Mouse (Mus musculus) heart, embryonic 11.5 days (tissue): ENCODE data around the gene Padi6. TPM values are rescaled to one million over a fixed set of nuclear protein-coding genes. Genes with fewer than 3 reads are reported as not detected.

Experiments
- ATAC-seq: fragments of 200-750 bp; cut with Nextera tagmentation; replicated peaks from 2 replicates; pipeline ENCODE4 v1.8.0; 2017; ENCODE audit warnings: moderate library complexity; ENCODE audit not compliant: insufficient number of reproducible peaks, low FRiP score, low TSS enrichment
- H3K27ac ChIP-seq: fragments of 300-500 bp; sonication (generic); 2 replicates; pipeline ENCODE4 v1.5.1; 2014; ENCODE audit warnings: mild to moderate bottlenecking, low read depth, low read length
- H3K27me3 ChIP-seq: fragments of 300-500 bp; sonication (generic); 2 replicates; pipeline ENCODE4 v1.6.1; 2014; ENCODE audit warnings: mild to moderate bottlenecking, low read length, mixed read lengths; ENCODE audit not compliant: control insufficient read depth, insufficient read depth
- H3K36me3 ChIP-seq: fragments of 300-500 bp; sonication (generic); 2 replicates; pipeline ENCODE4 v1.6.1; 2014; ENCODE audit warnings: mild to moderate bottlenecking, low read length, moderate library complexity, mixed read lengths; ENCODE audit not compliant: control insufficient read depth, insufficient read depth
- H3K4me1 ChIP-seq: fragments of 300-500 bp; sonication (generic); 2 replicates; pipeline ENCODE4 v1.6.1; 2014; ENCODE audit warnings: low read length; ENCODE audit not compliant: control insufficient read depth, insufficient read depth
- H3K4me2 ChIP-seq: fragments of 300-500 bp; sonication (generic); 2 replicates; pipeline ENCODE4 v1.6.1; 2014; ENCODE audit warnings: mild to moderate bottlenecking, moderate library complexity
- H3K4me3 ChIP-seq: fragments of 300-500 bp; sonication (generic); 2 replicates; pipeline ENCODE4 v1.5.1; 2014; ENCODE audit warnings: low read depth, low read length
- H3K9ac ChIP-seq: fragments of 300-500 bp; sonication (generic); 2 replicates; pipeline ENCODE4 v1.6.1; 2014; ENCODE audit warnings: mild to moderate bottlenecking, low read depth, low read length, moderate library complexity
- H3K9me3 ChIP-seq: fragments of 300-500 bp; sonication (generic); replicated peaks from 2 replicates; pipeline ENCODE4 v1.6.1; 2016; ENCODE audit warnings: low read length; ENCODE audit not compliant: control insufficient read depth
- WGBS: fragments of 180-500 bp; shearing (Covaris S2); extraction: QIAGEN DNeasy Blood & Tissue Kit; methylation state at CpG from one replicate; pipeline ENCODE4 v1.1.7; 2014; ENCODE audit not compliant: insufficient replicate concordance; 5-methylcytosine and 5-hydroxymethylcytosine counted together
- polyA plus RNA-seq: library from polyadenylated mRNA; unstranded; fragments of >200 nt; fragmentation: Nextera tagmentation; extraction: Ambion mirVana; gene quantifications from 2 replicates; pipeline ENCODE4 v1.2.1, GENCODE M21; 2014

Padi6 gene
- polyA plus RNA-seq, 1 experiment from 2014 or later, result not detected

DNA sequence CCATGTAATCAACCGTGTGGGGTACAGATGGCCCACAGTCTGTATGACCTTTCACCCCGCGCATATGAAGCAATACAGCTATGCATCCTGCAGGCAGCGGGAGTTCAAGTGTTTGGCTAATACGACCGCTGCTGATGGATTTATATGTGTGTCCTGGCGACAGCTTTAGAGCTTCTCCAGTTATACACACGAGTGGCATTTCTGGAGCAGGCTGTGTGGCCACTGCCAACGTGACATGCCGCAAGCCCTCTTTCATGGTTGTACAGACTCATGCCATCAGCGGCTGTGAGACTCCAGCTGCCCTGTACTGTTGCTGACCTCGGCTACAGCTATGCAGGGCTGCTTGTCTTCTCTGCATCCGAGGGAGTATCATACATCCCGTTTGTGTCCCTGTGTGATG, 38.1 kb upstream of the Padi6 start:
- Histone ChIP-seq H3K36me3 (no peaks in the 10 kb centered on the region), H3K27ac (no peak overlapping the region), H3K4me1 (no peaks in the 10 kb centered on the region; the same call in 1 of the 2 replicates), H3K9me3 (no peaks in the 10 kb centered on the region), H3K27me3 (no peaks in the 10 kb centered on the region), H3K4me3 (no peak overlapping the region), H3K4me2 (no peak overlapping the region), H3K9ac (no peak overlapping the region)
- no peak for ATAC-seq
- 68% methylated on average over 14 of the region's 14 CpGs for WGBS

DNA sequence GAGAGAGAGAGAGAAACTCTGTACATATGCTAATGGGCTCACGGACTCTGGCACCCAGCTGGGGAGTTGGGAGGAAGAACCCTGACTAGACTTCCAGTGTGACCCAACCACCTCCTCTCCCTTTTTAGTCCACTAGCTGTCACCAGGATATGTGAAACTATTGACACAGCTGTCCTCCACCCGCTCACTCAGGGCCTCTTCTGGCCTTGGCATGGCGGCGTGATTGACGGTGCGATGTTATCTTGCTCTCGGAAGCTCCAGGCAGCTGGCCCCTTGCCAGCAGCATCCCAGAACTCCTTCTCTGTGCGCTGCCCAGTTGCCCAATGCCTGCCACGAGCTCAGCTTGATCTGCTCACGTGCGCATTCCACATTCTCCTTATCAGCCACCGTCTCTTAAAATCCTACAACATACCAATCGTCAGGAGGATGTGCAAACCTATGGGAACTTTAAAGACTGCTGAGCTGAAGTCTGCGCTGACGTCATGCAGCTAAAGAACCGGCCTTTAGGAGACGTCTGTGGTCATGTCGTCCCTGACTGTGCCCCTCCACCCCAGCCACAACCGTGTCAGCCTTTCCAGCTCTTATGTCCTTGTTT, 37.5 kb upstream of the Padi6 start:
- WGBS, result 18% methylated on average over 19 of the region's 19 CpGs
- Histone ChIP-seq H3K4me2 (peak overlapping the region; percentile 5), H3K9ac (no peak overlapping the region), H3K27ac (0 out of 2 replicates have a peak overlapping the region, but pooled peaks have one; percentile 47), H3K9me3 (no peaks in the 10 kb centered on the region), H3K27me3 (no peaks in the 10 kb centered on the region), H3K4me1 (no peaks in the 10 kb centered on the region; the same call in 1 of the 2 replicates), H3K4me3 (no peak overlapping the region), H3K36me3 (no peaks in the 10 kb centered on the region)
- peak; percentile 50; the same call in 1 of the 2 replicates for ATAC-seq

DNA sequence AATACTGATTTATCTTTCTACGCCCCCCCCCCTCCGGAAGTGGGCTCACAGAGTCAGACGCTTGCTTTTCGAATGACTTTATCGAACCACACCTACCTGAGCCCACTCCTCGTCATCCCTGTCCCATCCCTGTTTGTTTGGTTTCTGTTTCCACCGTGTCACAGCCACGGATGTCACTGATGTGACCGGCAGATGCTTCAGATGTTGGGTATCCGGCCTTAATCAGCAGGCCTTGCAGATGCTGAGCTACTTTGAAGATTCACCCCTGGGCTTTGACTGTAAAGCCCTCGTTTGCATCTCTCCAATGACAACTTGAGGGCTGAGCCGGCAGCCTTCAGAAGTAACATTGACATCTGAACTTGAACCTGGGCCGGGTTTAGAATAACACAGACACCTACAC, 34.2 kb upstream of the Padi6 start:
- no peaks in the 10 kb centered on the region for H3K9me3 ChIP-seq
- 64% methylated on average over 13 of the region's 13 CpGs for WGBS
- no peak overlapping the region for H3K4me3 ChIP-seq
- no peak overlapping the region for H3K4me2 ChIP-seq
- H3K36me3 ChIP-seq, result no peaks in the 10 kb centered on the region
- no peaks in the 10 kb centered on the region for H3K27me3 ChIP-seq
- no peak for ATAC-seq
- no peaks in the 10 kb centered on the region; the same call in 1 of the 2 replicates for H3K4me1 ChIP-seq
- H3K27ac ChIP-seq, result no peak overlapping the region
- no peak overlapping the region for H3K9ac ChIP-seq

DNA sequence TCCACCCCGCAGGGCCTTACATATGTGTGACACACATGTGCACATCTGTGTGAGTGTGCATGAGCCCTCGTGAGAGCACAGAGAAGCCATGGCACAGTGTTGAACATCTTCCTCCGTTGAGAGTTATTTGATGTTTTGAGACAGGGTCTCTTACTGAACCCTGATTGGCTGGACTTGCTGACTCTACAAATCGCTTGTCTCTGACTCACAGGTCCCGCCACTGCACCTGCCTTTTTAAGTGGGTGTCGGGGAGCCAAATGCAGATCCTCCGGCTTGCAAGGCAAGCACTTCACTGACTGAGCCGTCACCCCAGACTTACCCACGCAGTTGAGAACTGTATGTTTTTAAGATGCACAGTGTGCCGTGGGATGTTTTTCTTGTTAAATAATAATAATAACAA, 33.4 kb upstream of the Padi6 start:
- no peaks in the 10 kb centered on the region for H3K36me3 ChIP-seq
- no peak overlapping the region for H3K27ac ChIP-seq
- H3K27me3 ChIP-seq, result no peaks in the 10 kb centered on the region
- H3K4me1 ChIP-seq, result peaks cover 3% of the 10 kb centered on the region
- H3K9ac ChIP-seq, result no peak overlapping the region
- no peak overlapping the region for H3K4me3 ChIP-seq
- H3K9me3 ChIP-seq, result no peaks in the 10 kb centered on the region
- WGBS, result 67% methylated on average over 10 of the region's 10 CpGs
- no peak for ATAC-seq
- H3K4me2 ChIP-seq, result no peak overlapping the region

DNA sequence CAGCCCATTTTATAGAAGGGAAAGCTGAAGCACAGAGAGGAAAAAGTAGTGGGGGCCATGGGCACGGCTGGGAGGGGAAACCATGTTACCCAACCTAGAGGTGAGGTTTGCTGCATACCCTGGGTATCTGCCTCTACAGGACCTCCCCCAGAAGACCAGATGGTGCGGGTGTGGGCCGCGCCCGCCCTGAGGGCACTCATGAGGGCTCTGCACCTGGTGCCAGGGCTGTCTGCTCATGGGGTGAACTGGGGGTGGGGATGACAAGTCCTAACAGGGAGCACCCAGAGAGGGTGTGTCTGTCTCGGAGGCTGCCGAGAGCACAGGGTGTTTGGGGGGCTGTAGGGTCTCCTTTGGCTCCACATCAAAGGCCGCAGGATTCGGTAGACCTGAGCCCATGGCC, 32.5 kb upstream of the Padi6 start:
- no peaks in the 10 kb centered on the region for H3K9me3 ChIP-seq
- no peaks in the 10 kb centered on the region for H3K36me3 ChIP-seq
- H3K27me3 ChIP-seq, result no peaks in the 10 kb centered on the region
- peaks cover 3% of the 10 kb centered on the region for H3K4me1 ChIP-seq
- no peak for ATAC-seq
- WGBS, result 87% methylated on average over 9 of the region's 9 CpGs
- no peak overlapping the region for H3K9ac ChIP-seq
- H3K4me3 ChIP-seq, result no peak overlapping the region
- H3K27ac ChIP-seq, result no peak overlapping the region
- no peak overlapping the region for H3K4me2 ChIP-seq

DNA sequence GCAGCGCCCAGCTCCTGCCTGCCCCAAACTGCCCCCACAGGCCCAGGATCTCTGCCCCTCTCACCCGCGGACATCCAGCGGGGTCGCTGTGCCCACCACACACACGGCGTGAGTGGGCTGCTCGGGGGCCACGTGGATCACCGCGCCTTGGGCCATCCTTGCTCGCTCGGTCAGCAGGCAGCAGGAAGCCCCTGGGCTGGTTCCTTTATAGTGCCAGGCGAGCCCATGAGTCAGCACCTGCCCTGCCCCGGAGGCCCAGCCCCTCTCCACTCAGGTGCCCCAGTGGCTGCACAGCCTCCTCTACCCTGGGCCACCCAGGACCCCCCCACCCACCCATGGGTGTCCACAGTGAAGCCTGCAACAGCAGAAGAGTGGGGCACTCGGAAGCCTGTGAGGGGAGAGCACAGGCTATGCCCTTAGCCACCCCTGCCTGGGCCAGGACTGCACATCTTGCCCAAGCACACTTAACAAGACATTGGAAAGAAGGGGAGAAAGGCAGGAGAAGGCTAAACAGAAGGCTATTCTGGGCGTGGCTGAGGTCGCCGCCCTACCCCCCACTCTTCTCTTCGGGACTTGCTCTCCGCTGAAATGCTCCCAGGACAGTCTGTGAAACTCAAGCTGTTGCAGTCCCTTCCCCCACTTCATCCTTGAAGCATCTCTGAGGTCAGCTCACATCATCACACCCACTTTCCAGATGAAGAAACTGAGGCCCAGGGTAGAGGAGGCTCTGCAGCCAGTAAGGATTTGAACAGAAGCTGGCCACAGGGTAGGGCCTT, 31.8 kb upstream of the Padi6 start, which contains the start of gene Padi4:
Gene Padi4 (minus strand): TSS at position 212 of the 776 bp plus-strand sequence.
- H3K27ac ChIP-seq, result no peak within 1 kb of the TSS
- no peaks in the 10 kb centered on the region for H3K9me3 ChIP-seq
- H3K4me1 ChIP-seq, result peaks cover 3% of the 10 kb centered on the region
- no peak within 1 kb of the TSS for H3K9ac ChIP-seq
- H3K4me2 ChIP-seq, result no peak within 1 kb of the TSS
- no peaks in the 10 kb centered on the region for H3K36me3 ChIP-seq
- no peaks in the 10 kb centered on the region for H3K27me3 ChIP-seq
- ATAC-seq, result 0 out of 2 replicates have a peak, but pooled peaks have one; percentile 9
- WGBS, result 82% methylated on average over 21 of the region's 21 CpGs
- no peak within 1 kb of the TSS for H3K4me3 ChIP-seq

DNA sequence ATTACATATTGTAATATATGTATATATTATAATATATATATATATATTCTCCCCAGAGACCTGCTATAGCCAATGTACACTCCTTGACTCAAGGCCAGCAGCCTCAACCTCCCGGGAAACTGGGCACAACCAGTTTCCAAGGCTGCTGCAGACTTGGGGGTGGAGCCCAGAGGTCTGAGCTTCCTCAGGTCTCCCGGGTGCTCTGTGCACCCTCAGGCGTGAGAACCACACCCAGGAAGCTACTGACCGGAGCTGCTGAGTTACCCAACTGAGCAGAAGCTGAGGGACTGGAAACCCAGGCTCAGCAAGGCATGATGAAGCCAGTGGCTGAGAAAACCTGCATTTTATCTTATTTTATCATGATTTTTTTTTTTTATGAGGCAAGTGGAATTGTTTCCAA, 28.6 kb upstream of the Padi6 start:
- H3K27ac ChIP-seq, result no peak overlapping the region
- ATAC-seq, result no peak
- H3K36me3 ChIP-seq, result no peaks in the 10 kb centered on the region
- H3K9me3 ChIP-seq, result no peaks in the 10 kb centered on the region
- WGBS, result 33% methylated on average over 4 of the region's 4 CpGs
- H3K27me3 ChIP-seq, result peaks cover 4% of the 10 kb centered on the region; the same call in 1 of the 2 replicates
- no peak overlapping the region for H3K9ac ChIP-seq
- H3K4me2 ChIP-seq, result no peak overlapping the region
- H3K4me3 ChIP-seq, result no peak overlapping the region
- H3K4me1 ChIP-seq, result peaks cover 3% of the 10 kb centered on the region

DNA sequence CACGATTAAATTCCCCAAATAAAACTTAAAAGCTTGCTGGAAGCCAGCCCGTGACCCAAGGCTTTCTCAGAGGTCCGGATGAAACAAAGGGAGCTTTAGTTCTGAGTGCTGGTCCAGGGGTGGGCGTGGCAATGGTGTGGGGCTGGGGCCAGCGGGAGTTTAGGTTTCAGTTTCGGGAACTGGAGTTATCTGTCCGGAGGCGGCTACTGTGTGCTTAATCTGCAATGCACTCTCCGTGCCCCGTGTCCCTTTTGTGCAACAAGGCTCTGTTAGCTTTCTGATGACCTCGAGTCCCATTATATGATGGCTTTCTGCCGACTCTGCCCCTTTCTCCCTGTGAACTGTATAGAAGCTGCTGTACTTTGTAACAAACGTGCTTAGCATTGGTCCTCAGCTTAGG, 28.0 kb upstream of the Padi6 start:
- no peak for ATAC-seq
- Histone ChIP-seq H3K4me1 (peaks cover 3% of the 10 kb centered on the region), H3K9ac (peak overlapping the region; percentile 54; the same call in 1 of the 2 replicates), H3K27ac (peak overlapping the region; percentile 50), H3K9me3 (no peaks in the 10 kb centered on the region), H3K27me3 (peaks cover 4% of the 10 kb centered on the region; the same call in 1 of the 2 replicates), H3K4me2 (peak overlapping the region; percentile 63), H3K36me3 (no peaks in the 10 kb centered on the region), H3K4me3 (peak overlapping the region; percentile 38)
- 11% methylated on average over 13 of the region's 13 CpGs for WGBS
